Mouse (Mus musculus) thymus, postnatal 10 days (tissue): ENCODE measurements around the gene Cpne7.
"Not testable (repeated sequence)": the region's sequence is repeated elsewhere in the genome, so short reads cannot be mapped to it uniquely, and the experiment has no call there.

ENCODE experiments used
- DNase-seq, 2 experiments: peaks; one replicate each; pipeline ENCODE4 v3.0.0; 2021; ENCODE audit warnings: low spot score in 2 of 2

Gene Cpne7

DNA sequence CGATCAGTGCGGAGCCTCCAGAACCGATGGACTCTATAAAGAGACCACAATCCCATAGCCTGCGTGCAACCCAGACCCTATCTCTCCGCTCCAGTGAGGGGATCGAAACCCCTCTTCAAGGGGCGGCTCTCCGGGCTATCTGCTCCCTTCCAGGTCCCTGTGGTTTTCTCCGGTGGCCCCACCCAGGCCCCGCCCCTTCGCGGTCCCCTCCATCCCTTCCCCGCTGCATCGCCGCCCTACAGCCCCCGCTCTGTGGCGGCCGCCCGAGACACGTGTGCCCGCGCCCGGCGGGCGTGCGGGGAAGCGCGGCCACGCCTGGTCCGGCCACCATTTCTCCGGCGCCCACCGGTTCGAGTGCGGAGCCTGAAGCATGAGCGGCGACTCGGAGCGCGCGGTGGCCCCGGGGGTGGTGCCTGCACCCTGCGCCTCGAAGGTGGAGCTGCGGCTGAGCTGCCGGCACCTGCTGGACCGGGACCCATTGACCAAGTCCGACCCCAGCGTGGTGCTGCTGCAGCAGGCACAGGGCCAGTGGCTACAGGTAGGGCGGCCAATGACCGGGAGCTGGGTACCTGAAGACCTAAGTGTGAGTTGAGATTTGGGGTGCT is at the start of gene Cpne7:
Gene Cpne7 (plus strand): TSS at position 248 of the 605 bp plus-strand sequence.
- DNase-seq: no peak

DNA sequence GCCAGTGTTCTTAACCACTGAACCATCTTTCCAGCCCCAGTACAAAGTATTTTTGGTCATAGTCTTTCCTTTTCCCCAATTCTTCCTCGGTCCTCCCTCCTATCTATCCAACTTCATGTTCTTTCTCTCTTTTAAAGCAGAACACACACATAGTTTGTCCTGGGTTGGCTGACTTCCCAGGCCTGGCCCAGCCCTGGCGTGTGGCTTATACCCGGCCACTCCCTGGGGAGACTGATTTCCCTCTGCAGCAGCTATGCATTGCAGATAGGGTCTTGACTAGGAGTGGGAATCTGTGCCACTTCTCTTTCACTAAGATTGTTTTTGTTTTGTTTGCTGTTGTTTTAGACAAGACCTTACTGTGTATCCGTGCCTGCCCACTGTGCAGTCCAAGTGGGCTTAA is 46.0 kb upstream of the Cpne7 start:
- DNase-seq: no peak

DNA sequence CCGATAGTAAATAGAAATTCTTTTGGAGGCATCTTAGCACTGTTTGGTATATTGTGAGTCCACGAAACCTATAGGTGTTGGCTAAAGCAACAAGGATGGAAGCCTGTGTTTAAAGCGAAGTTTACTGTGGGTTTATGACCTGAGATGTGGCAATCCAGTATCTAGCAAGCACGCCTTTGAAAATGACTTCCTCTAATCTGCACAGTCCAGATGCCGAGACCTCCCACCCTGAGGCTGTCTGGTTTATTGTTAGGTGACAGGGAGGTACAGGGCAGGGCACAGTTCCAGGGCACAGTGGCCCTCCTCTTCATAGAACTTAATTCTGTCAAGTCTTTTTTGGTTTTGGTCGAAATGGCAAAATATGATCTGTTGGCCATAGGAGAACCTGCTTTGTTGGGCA is 40.0 kb upstream of the Cpne7 start:
- no peak for DNase-seq

DNA sequence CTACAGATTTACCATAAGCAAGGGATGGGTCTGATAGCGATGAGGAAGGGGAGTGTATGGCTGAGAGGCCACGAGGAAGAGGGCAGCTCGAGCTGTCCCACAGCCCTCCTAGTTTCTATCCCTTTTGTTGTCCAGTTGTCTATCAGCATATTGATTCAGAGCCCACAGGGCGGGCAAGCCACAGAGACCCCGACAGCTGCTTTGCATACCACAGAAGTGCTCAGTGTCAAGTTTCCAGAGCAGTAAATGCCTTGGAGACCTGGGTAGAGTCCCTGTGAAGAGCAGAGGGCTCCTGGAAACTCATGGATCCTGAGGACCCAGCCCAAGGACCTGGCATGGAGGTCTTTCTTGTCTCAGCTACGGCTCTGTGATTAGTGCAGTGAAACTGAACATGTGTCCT is 34.2 kb upstream of the Cpne7 start:
- no peak for DNase-seq

DNA sequence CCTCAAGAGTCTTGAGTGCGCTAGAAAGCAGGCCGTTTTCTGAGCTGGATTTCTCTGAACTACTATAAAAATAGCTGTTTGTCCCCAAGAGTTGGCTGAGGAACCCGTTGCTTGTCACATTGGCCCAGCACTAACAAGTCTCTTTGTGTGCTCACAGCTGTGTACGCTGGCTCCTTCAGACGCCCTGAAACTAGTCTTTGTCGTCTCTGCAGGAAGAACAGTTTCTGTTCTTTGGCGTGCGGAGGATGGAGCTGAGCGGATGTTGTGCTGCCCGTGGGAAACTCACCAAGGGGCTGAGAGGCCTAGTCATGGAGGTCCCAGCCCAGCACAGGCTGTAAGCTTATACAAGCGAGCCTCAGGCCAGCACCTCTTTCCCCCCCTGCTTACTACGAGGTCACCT is 33.6 kb upstream of the Cpne7 start:
- no peak for DNase-seq

DNA sequence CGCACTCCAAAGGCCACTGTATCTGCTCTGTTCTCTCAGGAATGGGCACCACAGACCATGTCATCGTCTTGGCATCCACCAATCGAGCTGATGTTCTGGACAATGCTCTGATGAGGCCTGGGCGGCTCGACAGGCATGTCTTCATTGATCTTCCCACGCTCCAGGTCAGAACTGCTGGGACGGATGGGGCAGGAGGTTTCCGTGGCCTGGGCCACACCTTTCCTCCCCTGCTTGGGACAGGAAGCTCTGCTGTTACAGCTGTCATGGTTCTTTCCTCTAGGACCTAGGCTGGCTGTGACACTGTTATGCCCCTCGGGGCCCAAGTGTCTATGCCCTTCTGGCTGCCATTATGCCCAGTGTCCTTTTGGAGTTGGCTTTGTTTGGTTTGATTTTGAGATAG is 29.9 kb upstream of the Cpne7 start:
- no peak for DNase-seq

DNA sequence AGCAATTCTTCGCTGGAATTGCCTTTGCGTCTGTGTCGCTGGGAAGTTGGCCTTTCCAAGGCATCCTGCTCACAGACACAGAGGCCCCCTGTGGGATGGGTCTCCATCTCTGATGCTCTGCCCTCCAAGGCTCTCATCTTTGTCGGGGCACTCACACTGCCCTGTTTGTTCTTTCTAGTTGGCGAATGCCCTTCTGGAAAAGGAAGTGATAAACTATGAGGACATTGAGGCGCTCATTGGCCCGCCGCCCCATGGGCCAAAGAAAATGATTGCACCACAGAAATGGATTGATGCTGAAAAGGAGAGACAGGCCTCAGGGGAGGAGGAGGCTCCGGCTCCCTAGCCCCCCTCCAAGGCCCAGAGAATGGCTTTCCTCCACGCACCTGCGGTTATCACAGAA is 20.0 kb upstream of the Cpne7 start:
- DNase-seq: no peak

DNA sequence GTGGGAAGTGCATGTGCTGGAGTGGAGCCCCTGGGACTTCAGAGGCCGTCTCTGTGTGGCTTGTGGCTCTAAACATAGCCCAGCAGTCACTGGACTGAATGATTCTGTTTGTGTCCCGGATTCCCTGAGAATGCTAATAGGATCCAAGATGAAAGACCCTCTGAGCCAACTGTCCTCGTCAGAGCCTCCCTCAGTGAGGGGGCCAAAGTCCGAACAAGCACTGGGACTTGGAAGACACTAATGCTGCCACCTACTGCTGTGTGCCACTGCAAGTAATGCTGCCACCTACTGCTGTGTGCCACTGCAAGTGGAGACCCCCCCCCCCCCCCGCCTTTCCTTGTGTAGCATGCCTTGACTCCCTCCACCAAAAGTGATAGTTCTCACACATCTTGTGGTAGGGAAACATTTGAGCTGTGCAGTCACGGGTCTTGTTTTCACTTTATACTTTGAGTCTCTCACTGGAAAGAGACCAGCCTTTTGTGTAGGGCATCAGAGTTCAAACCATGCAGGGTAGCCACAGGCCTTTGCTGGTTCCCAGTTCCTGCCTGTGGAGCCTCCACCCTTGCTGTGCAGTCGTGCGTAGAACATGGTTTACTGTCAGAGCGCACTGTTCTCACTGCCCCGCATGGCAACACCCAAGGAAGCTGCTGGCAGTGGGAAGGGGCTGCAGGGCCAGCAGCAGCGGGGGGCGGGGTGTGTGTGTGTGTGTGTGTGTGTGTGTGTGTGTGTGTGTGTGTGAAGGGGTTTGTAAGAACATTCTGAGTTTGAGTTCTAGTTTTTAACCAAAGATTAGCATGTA is 19.2 kb upstream of the Cpne7 start:
- DNase-seq: peak; percentile 35 to 54

DNA sequence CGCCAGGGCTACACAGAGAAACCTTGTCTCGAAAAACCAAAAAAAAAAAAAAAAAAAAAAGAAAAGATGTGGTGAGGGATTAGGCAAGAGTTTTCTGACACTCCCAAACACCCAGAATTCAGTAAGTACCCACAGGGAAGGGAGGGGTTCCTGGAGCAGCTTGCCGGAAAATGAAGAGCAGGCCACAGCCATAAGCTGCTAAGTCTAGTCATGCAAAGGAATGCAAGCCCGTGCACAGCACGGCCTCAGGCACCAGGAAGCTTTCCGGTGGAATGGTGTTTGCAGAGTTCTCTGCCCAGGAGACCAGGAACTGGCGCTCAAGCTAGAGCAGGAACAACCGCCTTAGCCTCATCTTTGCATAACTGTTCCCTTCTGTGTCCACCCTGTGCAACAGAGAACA is 16.9 kb upstream of the Cpne7 start:
- DNase-seq: no peak

DNA sequence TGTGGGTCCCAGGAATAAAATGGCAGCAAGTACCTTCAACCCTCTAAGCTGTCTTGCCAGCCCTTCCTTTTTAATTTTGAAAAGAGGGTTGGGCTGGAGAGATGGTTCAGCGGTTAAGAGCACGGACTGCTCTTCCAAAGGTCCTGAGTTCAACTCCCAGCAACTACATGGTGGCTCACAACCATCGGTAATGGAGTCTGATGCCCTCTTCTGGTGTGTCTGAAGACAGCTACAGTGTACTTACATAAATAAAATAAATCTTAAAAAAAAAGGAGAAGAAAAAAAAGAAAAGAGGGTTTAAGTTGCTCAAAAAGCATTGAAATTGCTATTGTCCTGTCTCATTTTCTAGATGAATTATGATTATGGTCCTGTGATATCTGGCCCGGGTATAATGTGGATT is 15.9 kb upstream of the Cpne7 start:
- DNase-seq: no peak

DNA sequence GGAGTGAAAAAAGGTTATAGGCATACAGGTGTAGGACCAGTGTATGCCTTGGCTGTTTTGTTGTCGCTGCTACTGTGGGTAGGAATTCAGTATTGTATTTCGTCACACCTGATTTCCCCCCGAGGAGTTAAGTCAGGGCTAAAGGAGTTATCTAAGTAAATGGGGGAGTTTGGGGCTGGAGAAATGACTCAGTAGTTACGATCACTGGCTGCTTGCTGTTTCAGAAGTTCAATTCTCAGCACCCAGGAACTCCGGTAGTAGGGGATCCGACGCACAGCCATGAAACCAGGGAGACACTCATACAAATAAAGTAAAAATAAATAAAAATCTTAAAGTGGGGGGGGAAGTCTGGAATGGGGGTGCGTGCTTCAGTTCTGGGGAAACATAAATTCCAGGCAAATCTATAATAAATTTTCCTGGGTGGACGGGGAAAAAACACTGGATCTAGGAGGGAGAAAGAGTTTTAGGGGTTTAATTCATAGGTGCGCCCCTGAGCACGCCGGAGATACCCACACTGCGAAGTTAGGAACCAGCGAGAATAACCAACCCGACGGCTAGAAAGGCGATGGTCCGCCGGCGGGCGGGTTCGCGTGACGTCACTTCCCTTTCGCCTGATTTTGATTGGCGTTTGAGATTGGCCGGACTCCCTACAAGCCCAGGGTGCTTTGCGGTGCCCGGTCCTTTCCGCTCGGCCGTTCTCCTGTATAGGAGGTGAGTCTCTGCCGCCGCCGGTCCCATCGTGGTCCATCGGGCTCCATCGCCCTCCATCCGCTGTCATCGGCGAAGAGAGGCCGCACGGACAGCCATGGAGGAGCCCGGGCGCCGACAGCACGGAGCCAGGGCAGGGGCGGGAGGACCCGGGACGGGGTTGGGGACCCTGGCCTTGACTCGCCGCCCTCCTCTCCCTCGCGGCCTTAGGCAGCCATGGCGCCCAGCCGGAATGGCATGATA is 15.2 kb upstream of the Cpne7 start, which contains the start of gene Rpl13:
Gene Rpl13 (plus strand): TSS at position 616 of the 951 bp plus-strand sequence.
- DNase-seq: peak; percentile 94

DNA sequence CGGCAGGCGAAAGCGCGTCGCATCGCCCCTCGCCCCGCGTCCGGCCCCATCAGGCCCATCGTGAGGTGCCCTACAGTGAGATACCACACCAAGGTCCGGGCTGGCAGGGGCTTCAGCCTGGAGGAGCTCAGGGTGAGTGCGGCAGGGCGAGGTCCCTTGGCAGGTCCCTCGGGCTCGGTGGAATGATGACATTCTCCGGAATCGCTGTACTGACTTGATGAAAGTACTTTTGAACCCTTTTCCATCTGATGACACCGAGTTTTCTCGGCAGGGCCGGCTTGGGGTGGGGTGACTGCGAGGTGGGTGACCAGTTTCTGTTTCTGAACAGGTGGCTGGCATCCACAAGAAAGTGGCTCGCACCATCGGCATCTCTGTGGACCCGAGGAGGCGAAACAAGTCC is 14.3 kb upstream of the Cpne7 start:
- DNase-seq: not testable (repeated sequence)

DNA sequence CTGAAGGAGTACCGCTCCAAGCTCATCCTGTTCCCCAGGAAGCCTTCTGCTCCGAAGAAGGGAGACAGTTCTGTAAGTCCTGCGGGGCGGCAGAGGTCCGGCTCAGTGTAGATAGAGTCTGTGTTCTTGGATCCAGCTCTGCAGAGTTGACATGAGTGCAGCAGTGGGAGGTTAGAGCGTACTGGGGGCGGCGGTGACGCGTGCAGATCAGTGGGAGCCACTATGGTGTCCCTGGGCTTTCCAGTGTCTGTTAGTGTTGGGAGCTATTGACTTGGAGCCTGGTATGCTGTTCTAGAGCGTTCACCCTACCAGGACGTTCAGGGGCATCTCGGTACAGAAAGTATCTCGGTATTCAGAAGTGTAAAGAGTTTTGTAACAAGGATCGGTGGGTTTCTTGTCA is 13.9 kb upstream of the Cpne7 start:
- DNase-seq: no peak

DNA sequence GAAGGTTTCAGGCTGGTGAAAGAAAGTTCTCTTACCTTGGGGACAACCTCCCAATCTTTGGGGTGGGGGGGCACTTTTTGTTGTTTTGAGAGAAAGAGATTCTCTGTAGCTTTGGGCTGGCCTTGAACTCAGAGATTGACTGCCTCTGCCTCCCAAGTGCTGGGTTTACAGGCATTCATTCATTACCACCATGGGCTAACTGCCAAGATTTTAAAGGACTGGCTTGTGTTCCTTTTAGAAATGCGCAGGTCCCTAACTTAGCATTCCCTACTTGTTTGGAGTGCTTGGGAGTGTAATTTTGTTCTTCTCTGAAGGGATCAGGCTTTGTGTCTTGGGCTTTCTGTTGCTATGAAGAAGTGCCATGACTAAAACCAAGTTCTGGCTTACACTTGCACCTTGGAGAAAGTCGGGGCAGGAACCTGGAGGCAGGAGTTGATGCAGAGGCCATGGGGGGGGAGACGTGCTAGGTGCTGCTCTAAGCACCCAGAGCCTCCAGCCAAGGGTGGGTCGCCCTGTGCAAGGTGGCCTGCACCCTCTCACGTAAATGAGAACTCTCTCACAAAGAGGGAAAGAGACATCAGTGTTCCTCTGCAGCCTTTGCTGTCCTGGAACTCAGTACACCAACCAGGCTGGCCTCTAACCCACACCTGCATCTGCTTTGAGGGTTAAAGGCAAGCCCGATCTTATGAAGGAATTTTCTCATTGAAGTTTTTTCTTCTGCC is 13.0 kb upstream of the Cpne7 start:
- no peak for DNase-seq

DNA sequence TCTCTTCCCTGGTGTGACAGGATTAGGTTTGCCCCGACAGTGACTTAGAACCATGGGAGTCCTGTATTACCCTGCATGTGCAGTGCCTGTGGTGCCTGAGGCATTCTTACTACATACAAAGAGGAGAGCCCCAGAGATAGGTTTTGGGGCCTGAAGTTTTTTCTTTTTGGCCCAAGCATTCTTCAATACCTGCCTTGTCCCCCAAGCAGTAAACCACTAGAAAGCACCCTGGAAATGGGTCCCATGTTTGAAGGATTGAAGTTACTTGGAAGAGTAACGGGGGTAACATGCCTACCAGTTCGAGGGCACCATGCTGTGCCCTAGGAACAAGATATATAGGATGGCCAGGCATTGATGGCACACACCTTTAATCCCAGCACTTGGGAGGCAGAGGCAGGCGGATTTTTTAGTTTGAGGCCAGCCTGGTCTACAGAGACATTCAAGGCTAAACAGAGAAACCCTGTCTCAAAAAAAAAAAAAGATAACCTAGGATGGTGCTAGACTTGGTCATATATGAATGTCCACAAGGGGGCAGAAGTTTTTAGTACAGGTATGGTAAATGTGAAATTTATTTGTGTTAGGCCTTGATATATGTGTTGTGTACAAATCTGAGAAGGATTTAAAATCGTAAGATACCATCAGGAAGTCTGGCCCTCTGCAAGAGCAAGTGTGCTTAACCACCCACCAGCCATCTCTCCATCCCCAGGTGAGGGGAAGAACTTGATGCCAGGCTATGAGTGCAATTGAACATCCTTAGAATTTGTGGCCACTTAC is 11.4 kb upstream of the Cpne7 start:
- DNase-seq: peak in 1 of 2 experiments; percentile 55

DNA sequence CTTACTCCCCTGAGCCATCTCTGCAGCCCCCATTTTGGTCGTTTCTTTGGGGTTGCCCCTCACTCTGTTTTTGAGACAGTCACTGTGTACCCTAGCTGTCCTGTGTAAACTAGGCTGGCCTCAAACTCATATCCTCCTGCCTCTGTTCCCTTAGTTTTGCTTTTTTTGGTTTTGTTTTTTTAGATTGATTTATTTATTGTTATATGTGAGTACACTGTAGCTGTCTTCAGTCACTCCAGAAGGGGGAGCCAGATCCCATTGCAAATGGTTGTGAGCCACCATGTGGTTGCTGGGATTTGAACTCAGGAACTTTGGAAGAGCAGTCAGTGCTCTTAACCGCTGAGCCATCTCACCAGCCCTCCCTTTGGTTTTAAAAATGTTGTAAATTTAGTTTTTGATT is 10.6 kb upstream of the Cpne7 start:
- peak in 1 of 2 experiments; percentile 33 for DNase-seq

DNA sequence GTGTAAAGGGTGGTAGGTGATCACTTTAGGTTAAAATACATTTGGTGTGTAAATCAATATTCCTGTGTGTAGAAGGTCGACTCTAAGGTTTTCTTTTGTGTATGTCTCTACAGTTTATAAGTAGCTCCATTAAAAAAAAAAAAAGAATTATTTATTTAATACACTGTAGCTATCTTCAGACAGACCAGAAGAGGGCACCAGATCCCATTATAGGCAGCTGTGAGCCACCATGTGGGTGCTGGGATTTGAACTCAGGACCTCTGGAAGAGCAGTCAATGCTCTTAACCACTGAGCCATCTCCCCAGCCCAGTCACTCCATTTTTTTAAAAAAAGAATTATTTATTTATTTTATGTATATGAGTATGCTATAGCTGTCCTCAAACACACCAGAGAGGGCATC is 9.2 kb upstream of the Cpne7 start:
- DNase-seq: no peak

DNA sequence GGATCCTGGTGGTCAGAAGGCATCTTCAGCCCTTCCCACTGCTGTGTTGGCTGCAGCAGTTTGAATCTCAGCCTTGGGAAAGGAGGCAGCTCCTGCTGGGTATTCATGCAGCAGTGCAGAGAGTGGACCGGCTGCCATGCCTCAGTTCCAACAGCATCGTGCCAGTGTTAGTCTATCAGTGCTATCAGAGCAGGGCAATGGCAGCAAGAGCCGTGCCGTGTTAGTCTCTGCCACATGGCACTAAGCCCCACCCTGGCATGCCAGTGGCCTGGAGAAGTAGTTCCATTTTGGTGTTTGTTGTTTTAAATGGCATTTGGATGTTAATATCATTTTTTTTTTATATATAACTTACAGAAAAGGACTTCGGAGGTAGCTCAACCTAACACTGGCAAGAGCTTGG is 8.2 kb upstream of the Cpne7 start:
- no peak for DNase-seq

DNA sequence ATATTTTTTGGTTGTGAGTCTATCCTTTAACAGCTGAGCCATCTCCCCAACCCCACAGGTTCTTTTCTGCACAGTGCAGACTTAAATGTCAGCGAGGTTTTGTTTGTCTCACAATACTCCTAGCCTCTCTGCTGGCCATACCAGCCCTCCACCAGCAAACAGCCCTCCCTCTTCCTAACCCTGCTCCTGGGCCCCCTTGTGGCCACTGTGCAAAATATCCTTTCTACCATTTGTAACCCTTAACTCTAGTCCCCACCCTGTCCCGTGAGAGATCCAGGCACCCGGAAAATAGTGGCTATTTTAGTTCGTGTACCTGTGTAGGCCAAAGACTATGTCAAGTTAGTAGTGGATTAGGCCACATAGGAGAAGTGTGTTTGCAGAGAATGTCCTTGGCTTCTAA is 6.5 kb upstream of the Cpne7 start:
- DNase-seq: peak in 1 of 2 experiments; percentile 58

DNA sequence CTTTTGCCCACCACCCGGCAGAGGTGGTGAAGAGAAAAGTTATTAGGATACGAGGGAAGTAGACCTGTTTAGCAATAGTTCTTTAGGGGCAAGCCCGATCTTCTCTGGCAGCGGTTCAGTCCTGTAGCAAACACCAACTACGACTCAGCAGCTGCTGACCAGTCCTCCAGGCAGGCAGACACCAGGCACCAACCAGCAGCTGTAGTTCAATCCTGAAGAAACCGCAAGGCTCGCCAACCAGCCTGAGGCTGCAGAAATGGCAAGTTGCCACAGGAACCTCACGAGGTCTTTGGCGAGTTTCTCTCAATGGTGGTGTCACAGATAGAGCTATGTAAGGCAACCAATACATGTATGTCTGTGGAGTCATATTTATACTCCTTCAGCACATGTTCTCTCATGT is 4.3 kb upstream of the Cpne7 start:
- DNase-seq: no peak

DNA sequence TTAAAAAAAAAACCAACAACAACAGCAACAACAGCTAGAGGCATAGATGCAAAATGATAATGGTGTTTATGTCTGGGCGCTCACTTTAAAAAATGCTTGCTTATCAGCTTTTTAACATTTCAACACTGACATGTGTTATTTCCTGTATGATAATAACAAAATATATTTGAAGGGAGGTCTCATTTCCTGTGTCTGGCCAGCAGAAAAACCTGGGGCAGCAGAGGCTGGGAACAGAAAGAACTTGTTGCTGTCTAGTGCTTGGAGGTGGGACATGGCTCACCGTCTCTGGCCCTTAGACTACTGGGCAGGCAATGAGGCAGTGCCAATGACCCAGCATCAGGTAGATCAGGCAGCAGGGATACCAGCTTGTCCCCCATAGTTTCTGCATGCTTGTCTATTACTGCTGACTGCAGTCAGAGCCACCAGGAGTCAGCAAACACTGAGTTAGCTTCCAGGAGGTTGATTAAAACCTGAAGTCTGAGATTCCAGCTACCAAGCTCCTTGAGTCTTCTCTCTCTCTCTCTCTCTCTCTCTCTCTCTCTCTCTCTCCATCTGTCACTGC is 3.2 kb upstream of the Cpne7 start:
- no peak for DNase-seq
